Mouse (Mus musculus): ENCODE data around the gene Hist1h2ah. TPM values are rescaled to one million over a fixed set of nuclear protein-coding genes. Genes with fewer than 3 reads are reported as not detected.
"Not testable (repeated sequence)": the region's sequence is repeated elsewhere in the genome, so short reads cannot be mapped to it uniquely, and the experiment has no call there.

Hist1h2ah gene
- total RNA-seq (2021) = 30.0 and 61.8 TPM in 2 replicates
- long read RNA-seq = 0 reads

- peak; percentile 70 for DNase-seq
These were observed at the start of gene Hist1h2ah, which contains the start of gene Hist1h2bk for GRCm38 (mm10) chr13:22035267-22036148. Gene Hist1h2ah, minus strand, starts transcription at chr13:22035568. Gene Hist1h2bk, plus strand, starts transcription at chr13:22035870.

GRCm38 (mm10) chr13:22084140-22084539 is 48.8 kb upstream of the Hist1h2ah start, which contains the start of gene Vmn1r188:
Gene Vmn1r188, plus strand, starts transcription at chr13:22084440.
- not testable (repeated sequence) for DNase-seq

GRCm38 (mm10) chr13:22063468-22063867 is 28.1 kb upstream of the Hist1h2ah start:
- DNase-seq = no peak

- DNase-seq = no peak
These were observed 26.1 kb upstream of the Hist1h2ah start for GRCm38 (mm10) chr13:22061422-22061821.

GRCm38 (mm10) chr13:22053754-22054153 is 18.4 kb upstream of the Hist1h2ah start:
- no peak for DNase-seq

- no peak for DNase-seq
These were observed 16.1 kb upstream of the Hist1h2ah start for GRCm38 (mm10) chr13:22051523-22051859.

- DNase-seq = peak; percentile 93
These were observed 15.5 kb upstream of the Hist1h2ah start for GRCm38 (mm10) chr13:22050591-22051522.

- no peak for DNase-seq
These were observed 14.5 kb upstream of the Hist1h2ah start for GRCm38 (mm10) chr13:22049737-22050440.

- no peak for DNase-seq
These were observed 13.7 kb upstream of the Hist1h2ah start for GRCm38 (mm10) chr13:22049041-22049440.

- no peak for DNase-seq
These were observed 9.9 kb upstream of the Hist1h2ah start for GRCm38 (mm10) chr13:22045311-22045710.

GRCm38 (mm10) chr13:22044432-22045155 is 9.2 kb upstream of the Hist1h2ah start:
- no peak for DNase-seq

GRCm38 (mm10) chr13:22043503-22044431 is 8.4 kb upstream of the Hist1h2ah start:
- DNase-seq = no peak

GRCm38 (mm10) chr13:22042568-22043502 is 7.5 kb upstream of the Hist1h2ah start, which contains the start of the genes Hist1h2ag and Hist1h2bj:
Gene Hist1h2ag, minus strand, starts transcription at chr13:22042944.
Gene Hist1h2bj, plus strand, starts transcription at chr13:22043214.
- peak; percentile 65 for DNase-seq

GRCm38 (mm10) chr13:22041651-22042567 is 6.5 kb upstream of the Hist1h2ah start:
- no peak for DNase-seq

- peak; percentile 94 for DNase-seq
These were observed 5.8 kb upstream of the Hist1h2ah start, which contains the start of gene Hist1h4i for GRCm38 (mm10) chr13:22041142-22041536. Gene Hist1h4i, minus strand, starts transcription at chr13:22041362.

GRCm38 (mm10) chr13:22040464-22041141 is 5.2 kb upstream of the Hist1h2ah start:
- no peak for DNase-seq

GRCm38 (mm10) chr13:22039951-22040463 is 4.6 kb upstream of the Hist1h2ah start:
- no peak for DNase-seq
